Mouse (Mus musculus) 3T3-L1 (cell line): ENCODE data around the gene Rgs12.

Experiments
- DNase-seq: peaks from one replicate; pipeline ENCODE4 v3.0.0-alpha.2; 2015; ENCODE audit warnings: low read depth, low spot score

Gene Rgs12

DNA sequence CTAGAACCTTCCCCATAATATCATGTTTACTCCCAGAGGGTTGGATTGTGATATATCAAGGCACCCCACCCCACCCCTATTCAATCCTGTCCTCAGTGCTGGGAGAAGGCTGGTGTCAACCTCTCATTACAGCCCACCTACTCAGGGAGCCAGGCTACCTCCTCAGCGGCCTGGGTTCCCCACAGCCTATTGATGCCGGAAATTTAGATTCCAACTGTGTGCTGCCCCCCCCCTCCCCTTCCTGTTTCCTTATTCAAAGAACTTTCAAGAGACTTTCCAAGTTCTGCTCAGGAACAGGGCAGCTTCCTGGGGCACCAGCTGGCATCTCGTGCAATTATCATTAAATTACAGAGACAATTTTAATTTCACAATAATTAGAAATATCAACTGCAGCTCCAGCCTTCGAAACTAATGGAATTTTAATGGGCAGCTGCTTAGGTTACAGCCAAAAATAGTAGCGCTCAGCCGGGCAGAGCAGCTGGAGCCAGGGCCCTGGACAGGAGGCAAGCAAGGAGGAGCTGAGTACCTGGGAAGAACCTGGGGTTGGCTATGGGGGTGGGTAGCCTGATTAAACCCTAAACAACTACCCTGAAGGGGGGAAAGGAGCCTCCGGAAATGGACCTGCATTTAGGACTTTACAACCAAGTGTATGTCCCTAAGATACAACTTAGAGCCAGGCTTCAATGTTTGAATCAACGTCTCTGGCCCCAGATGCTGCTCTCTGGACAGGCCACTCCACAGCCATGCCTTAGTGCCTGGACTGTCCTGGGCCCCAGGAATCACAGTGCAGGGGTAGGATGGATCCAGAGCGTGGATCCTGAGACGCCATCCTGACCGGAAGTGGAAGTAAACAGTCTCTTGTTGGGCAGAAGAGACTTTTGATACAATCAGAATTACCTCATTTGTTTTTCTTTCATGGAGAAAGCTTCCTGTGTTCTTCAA, 17.5 kb upstream of the Rgs12 start:
- no peak for DNase-seq

DNA sequence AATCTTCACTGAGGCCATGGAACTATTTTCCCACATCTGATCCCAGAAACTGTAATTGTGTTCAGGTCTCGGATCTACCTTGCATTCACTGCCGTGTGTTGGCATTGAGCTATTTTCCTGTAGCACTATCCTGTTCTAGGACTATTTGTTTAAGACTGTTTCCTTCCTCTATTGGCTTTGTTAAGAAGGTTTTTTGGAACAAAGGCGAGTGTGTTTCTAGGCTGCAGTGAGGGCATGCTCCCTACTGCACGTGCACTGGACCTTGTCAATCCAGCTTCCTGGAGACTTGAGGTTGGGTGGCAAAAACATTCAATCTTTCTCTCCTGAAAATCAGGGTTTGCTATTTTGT, 16.8 kb upstream of the Rgs12 start:
- DNase-seq, result no peak

DNA sequence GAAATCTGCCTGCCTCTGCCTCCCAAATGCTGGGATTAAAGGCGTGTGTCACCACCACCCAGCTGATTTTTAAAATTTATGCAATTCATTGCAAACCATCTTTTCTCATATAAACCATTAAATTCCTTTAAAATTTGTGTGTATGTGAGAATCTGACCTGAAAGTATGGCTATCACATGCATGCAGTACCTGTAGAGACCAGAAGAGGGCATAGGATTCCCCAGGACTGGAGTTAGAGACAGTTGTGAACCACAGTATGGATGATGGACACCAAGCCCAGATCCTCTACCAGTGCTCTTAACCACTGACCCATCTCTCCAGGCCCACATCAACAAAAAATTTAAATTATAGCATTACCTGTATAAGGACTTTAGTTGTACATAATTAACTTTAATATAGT, 15.8 kb upstream of the Rgs12 start:
- peak; percentile 61 for DNase-seq

DNA sequence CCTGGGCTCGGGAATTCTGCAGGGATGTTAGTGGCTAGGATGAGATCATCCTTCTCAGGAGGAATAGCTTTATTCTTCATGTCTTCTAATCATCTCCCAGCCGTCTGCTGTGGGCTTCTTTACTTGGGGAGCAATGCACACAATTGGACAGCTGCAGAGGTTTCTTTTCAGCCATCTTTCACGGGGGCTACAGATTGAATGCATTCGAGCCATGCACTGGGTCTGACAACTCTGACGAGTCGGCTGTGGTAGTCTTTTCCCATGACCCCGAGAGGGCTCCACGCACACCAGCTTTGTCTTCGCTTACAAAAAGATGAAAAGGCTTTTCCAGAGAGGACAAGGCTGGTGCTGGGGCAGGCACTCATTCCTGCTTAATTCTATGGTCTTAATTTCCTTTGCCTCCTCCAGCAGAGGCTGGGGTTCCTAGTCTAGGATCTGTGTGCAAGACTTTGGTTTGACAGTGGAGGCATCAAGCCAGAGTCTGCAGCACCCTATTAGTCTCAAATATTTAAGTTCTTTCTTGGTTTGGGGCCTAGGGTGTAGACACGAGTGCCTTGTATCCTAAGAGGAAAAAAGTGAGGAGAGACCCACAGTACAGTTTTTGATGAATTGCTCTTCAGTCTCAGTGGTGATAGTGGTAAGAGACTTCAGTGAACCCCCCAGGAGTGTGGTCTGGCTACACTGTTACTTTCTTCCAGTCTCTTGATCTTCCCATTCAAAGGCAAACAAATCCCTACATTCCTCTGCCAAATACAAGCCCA, 7.4 kb upstream of the Rgs12 start:
- DNase-seq, result no peak

DNA sequence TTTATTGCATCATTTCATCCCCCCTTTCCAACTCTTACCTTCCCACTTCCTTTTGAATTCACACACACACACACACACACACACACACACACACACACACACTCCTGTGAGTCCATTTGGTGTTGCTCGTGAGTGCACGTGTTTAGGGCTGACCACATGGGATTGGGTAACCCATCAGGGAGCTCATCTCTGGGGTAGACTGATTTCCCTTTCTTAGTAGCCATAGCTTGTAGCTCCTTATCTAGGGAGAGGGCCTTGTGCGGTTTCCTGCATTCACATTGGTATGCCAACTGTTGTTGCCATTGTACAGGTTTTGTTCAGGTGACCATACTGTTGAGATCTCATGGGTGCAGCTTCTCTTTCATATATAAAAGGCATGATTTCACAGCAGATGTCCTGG, 5.8 kb upstream of the Rgs12 start:
- DNase-seq, result no peak

DNA sequence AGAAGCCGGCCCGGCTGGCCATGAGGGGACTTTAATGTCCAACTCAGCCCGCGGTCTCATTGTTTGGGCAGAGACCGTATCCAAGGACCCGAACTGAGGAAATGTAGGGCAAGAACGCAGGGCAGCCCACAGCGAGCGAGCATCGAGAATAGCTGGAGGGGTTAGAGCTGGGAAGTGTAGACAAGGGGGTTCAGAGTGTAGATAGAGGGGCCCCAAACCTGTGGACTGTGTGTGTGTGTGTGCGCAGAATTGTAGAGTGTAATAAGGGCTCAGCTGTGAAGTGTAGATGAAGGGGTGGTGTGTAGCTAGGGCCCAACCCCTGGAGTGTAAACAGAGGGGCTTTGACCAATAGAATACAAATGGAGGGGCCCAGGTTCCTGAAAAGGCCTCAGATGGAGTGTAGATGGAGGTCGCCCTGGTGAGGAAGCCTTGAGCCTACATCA, 545 bp downstream of the Rgs12 start:
- peak; percentile 42 for DNase-seq

DNA sequence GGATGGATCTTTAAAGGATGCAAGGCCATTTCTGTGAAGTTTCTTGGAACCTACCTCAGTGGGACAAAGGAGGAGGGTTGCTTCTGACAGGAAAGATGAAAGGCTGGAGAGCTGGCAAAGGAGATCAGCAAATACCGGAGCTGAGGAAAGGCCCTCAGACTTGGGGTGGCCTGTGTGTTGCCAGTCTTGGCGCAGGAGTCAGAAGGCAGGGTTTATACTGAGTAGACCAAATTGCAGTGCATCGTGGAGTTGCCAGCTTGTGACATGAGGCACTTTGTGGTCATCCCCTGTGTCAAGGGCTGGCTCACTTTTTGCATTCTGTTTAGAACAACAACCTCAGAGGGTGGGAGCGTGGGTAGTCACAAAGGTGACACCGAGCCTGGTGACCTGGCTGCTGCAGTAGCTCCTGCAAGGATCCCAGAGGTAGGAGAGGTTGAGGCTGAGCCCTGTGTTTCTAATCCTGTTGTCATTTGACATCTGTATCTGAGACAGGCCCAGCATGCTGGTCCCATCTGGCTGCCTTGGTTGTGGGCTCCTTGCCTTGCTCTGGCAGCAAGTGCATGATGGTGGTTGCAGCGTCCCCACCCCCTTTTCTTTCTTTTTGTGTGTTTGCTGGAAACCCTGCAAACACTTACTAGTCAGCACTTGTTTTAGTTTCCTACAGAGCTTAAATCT, 1.4 kb downstream of the Rgs12 start:
- DNase-seq, result peak; percentile 41

DNA sequence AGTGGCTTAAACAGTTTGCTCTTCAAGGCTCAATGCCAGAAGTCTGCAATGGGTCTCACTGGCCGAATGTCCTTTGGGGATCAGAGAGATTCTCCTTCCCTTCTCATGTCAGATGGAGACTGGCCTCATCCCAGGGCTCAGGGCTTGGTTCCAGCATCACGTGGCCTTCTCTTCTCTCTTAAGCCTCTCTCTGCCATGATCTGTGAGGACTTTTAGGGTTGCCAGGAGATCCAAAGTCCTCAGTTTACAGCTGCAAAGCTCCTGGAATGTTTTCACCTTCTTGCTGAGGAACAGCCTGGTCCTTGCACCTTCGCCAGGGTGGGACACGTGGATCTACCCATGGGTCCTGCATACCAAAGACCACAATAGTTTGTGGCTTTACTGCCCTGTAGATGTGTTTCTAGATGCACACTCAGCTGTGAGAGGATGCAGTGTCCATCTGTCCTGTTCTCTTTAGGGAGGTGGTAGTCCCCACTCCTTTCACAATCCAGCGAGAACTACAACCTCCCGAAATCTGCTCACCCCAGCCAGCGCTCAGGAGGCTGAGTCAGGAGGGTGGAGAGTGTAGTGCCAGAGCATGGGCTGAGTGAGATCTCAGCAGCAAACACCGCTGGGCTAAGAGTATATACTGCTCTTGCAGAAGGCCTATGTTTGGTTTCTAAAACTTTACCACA, 2.1 kb downstream of the Rgs12 start:
- no peak for DNase-seq

DNA sequence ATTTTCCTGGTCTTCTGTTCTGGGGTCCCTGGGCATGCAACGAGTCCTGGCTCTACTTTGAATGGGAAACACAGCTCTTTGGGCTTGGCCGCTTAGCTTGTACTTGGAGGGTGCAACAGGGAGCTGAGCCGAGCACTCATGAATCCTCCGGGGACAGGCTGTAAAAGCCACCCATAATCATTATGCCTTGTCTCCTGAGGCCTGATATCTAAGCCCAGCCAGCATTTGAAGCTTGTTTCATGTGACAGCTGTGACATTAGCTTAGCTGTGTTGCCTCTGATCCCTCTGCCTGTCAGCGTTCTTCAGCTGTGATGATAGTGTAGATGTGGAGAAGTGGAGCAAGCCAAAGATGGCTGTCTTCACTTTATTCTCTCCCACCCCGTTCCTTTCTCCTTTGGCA, 5.3 kb downstream of the Rgs12 start:
- no peak for DNase-seq

DNA sequence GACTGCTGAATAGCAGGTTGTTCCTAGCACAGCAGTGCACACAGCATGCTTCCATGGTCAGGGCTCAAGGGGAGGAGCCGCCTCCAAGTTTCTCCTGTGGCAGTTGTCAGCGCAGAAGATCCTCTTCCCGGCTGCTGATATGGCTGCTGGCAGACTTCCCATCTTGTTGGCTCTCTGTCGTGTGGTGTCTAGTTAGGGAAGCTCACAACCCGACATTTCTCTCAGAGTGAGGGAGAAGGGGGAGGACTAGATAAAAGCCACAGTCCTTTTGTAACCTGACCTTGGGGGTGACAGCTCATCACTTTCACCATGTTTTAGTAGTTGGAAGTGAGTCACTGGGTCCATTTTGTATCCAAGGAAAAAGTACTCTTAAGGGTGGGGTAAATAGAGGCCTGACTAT, 6.4 kb downstream of the Rgs12 start:
- DNase-seq, result peak; percentile 67

DNA sequence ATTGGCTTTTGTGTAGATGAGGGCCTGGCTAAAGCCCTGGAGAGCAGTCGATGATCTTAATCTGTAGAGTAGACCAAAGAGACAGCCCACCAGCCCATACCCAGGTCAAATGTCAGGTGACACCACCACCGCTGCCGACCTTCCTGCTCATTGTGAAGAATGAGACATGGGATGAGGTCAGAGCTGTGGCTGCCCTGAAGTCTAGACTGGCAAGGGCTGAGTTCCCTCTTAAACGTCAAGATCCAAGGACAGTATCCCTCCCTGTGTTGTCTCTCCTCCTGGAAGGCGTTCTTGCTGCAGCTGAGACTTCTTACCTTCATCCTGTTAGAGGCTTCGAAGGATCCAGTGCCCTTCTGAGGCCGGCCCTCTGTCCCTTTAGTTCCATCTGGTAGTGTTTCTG, 6.9 kb downstream of the Rgs12 start:
- no peak for DNase-seq

DNA sequence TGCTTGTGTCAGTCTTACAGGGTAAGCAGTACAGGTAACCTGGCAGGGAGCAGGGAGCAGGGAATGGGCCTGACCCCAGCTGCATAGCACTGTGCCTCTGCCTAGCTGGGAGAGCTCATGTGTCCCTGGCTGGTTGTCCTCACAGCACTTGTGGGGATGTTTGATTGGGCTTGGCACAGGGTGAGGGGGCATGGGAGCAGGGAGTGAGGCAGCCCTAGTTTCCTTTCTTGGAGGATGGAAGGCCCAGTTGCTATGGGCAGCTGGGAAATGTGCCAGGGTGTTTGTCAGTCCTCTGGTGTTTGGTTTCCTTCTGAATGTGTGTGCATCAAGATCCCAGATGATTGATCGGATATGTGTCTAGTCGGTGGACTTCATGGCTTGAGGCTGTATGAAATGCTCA, 7.8 kb downstream of the Rgs12 start:
- peak; percentile 68 for DNase-seq

DNA sequence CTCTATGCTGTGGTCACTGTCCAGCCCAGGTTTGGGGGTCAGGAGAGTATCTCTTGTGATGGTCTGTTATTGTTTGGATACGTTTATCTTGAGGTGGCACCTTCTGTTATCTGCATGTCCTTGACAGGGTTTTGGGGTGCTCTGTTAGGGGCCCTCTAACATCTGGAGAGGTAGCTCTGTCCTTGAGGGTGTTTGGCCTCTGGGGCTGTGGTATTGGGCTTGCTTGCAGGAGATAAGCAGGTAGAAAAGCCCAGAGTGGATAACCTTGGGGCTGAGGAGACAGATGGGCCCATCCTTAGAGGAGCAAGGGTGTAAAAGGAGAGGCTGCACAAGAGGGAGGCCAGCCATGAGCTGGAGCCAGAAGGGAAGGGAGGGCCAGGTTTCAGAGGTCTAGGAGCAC, 10.8 kb downstream of the Rgs12 start:
- DNase-seq, result no peak

DNA sequence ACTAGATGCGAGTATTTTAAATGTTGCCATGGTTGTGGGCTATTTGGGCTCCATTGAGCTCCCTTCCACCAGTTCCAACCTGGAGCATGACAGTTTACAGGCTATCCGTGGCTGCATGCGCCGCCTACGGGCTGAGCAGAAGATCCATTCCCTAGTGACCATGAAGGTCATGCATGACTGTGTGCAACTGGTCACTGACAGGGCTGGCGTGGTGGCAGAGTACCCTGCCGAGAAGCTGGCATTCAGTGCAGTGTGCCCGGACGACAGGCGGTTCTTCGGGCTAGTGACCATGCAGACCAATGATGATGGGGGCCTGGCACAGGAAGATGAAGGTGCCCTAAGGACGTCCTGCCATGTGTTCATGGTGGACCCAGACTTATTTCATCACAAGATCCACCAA, 16.3 kb downstream of the Rgs12 start:
- DNase-seq, result no peak

DNA sequence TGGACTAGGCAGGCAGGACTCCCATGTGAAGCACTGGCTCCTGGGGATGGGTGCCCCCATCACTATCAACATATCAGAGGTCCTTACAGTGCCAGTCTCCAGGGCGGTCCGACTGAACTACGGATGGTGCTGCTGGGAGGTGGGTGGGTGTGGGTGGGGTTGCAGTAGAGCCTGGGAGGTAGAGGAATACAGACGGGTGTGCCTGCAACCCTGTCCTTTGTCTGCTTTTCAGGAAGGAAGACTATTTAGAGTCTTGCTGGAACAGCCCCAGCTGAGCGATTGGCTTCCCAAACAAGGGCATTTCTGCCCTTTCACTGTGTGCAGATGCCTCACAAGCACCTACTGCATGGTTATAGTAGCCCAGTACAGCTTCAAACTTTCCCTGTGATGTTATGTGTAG, 19.1 kb downstream of the Rgs12 start:
- no peak for DNase-seq

DNA sequence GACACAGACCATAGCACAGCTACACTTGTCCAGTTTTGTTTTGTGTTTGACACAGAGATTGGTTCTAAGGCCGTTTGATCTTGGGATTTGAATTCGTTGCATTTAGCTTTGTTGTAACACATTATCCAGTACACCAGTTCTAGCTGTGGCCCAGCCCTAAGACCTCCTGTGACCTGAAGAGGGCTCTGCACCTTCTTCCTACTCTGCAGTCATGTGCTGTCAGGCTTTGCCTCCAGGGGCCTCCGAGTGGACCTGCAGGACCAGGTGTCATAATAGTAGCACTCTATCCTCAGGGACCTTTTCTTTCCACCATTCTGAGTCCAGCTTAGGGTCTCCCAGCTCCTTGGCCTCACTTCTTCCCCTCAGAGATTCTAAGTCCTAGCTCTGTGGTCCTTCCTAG, 23.2 kb downstream of the Rgs12 start:
- DNase-seq, result no peak

DNA sequence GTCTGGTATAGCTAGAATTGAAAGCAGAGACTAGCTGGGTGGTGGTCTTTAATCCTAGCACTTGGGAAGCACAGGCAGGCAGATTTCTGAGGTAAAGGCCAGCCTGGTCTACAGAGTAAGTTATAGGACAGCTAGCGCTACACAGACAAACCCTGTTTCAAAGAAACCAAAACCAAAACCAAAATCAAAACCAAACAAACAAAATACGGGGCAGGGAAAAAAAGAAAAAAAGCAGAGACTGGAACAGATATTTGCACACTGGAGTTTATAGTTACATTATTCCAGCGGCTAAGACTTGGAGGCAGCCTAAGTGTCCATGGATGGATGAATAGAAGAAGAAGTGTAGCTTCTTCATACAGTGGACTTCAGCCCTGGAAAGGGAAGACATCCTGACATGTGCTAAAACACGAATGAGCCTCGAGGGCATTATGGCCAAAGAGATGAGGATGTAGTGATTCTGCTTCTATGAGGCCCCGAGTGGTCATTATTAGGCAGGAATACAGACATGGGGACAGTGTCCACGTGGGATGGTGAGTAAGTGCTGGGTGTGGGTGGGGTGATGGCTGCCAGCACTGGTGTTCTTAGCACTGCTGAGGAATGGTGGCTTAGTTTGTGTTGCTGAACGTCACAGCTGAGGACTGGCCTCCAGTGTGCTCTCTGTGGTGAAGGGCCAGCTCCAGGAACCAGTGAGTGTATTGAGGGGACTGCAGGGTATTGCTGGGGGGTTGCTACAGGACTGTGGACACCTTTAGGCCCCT, 24.5 kb downstream of the Rgs12 start:
- no peak for DNase-seq

DNA sequence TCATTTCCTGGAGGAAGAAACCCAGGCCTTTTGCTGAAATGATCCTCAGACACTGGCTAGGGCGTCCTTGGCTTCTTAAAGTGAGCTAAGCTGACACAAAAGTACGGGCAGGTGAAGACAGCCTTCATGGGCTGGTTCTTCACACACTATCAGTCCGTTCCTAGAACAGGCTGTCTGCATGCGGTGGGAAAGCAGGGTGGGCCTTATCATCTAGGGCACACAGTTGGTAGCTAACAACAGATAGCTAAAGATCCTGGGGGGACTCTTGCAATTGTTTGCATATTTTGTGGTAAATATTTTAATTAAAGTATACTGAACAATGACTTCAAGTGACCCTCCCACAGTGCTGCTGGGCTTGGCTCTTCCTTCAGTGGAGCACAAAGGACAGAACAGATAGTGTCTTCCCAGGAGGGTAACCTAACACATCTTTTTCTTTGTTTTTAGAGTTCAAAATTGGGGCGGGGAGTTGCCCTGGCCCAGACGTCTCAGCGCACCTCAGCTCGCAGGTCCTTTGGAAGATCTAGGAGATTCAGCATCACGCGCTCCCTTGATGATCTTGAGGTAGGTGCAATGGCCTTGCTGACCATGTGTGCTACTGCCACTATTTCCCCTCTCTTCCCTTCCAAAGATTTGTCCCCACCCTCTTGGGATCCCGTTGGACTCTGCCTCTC, 25.7 kb downstream of the Rgs12 start:
- DNase-seq, result no peak

DNA sequence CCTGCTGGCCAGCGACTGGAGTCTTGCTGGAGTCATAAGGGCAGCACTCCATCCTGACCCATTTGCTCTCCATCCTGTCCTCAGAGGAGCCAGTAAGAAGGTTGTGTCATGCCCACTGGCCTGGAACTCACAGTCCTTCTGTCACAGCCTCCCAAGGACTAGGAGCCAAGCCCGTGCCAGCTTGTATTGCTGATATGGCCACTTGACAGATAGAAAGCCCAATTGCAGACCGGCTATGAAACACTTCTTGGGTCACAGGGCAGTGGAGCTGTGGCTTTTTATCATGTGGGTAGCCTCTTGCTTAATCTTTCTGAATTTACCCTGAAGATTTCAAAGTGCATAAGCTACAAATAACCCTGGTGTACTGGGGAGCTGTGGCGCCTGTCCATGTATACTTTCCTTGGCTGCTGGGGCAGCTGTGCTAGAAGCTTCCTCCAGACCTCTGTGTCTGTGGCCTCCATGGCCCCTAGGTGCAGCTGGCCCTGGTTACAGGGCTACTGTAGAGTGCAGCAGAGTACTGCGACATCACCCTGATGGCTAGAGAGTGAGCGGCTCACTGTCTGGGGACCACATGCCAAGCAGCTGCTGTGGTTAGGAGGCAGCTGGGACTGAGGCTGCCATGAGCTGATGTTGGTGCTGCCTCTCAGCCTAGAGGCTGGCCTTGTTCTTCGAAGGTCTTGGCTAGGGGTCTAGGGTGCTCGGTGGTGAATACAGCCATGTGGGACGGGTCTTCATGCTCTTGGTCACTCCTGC, 27.5 kb downstream of the Rgs12 start:
- no peak for DNase-seq

DNA sequence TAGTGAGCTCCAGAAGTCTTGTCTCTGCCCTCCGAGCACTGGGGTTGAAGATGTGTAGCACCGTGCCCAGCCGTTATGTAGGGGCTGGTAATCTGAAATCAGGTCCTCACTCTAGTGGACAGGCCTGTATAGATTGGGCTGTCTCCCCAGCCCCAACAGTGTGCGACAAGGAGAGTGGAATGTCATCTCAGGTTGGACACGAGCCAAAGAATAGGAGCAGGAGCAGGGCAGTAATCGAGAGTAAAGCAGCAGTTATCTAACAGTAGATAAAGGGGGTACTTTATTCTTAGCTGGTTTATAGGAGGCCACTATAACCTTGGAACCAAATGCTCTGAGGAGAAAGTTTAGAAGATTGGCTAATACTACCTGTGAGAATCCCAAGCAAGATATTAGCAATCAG, 30.9 kb downstream of the Rgs12 start:
- DNase-seq, result no peak
